Mouse (Mus musculus) heart, adult 8-10 months (tissue): Measurements from ENCODE around the gene Hmox1. TPM values are rescaled to one million over a fixed set of nuclear protein-coding genes. Genes with fewer than 3 reads are reported as not detected.

Experiments used
- DNase-seq: peaks from one replicate; pipeline ENCODE4 v3.0.0; 2022; ENCODE audit warnings: low spot score
- total RNA-seq, 4 experiments: library from RNA; stranded (reverse); gene quantifications; 2 replicates each; pipeline ENCODE4 v1.2.4; 2022

The Hmox1 gene
- 10 to 100 TPM in 1 of 4 experiments, 1 to 10 TPM in 3; 7.7 to 10.2 (median 9.1) TPM for total RNA-seq

DNA sequence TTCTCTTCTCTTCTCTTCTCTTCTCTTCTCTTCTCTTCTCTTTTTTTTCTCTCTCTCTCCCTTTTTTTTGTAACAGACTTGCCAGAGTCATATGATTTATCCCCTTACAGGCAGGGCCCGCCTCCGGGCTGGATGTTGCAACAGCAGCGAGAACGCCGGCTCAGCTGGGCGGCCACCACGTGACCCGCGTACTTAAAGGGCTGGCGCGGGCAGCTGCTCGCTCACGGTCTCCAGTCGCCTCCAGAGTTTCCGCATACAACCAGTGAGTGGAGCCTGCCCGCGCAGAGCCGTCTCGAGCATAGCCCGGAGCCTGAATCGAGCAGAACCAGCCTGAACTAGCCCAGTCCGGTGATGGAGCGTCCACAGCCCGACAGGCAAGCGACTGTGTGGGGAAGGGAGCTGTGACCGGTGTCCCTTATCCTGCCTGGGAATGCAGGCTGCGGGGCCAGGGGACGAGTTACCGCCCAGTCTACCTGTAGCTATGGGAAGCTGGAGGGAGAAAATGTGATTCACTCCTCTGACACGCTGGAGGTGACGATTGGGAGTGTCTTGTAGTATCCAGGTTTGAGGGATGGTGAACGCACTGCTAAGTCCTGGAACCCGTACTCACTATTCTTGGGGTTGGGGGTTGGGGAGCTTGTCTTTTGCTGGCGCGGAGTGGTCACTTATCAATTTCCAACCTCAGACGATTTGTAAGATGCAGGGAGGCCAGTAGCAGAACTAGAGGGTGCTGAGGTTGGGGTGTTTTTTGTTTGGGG, at the start of gene Hmox1:
Gene Hmox1 (plus strand): TSS at position 223 of the 758 bp plus-strand sequence.
- peak; percentile 93 for DNase-seq

DNA sequence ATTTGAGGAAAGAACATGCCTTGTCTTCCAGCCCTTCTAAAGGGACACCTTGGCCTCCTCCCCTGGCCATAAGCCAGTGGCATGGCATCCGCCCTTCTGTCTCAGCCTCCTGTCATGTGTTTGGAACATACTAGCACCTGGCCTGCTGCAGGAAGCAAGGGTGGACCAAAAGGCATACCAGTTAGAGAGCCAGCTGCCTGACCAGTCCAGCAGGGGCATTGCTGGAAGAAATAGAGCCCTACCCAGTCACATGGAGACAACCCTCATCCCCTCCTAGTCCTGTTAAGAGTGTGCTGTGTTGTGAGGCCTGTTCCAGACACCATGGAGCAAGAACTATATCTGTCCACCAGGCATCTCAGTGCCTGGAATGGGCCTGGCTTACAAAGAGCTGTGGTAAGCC, 47.1 kb upstream of the Hmox1 start:
- DNase-seq = no peak

DNA sequence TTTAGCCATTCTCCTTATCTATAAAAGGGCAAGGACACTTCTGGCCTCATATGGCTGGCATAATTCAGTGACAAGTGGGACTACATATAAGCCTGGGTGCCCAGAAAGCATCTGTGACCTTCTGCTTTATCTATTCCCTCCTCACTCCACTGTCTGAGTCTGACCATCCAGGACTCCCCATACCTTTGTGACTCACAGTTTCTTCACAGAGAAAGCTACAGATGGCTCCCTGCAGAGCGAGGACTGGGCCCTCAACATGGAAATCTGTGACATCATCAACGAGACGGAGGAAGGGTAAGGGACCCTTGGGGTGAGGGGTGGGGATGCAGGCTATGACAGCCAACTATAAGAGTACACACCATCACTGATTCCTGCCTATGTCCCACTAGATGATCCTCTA, 45.6 kb upstream of the Hmox1 start:
- no peak for DNase-seq

DNA sequence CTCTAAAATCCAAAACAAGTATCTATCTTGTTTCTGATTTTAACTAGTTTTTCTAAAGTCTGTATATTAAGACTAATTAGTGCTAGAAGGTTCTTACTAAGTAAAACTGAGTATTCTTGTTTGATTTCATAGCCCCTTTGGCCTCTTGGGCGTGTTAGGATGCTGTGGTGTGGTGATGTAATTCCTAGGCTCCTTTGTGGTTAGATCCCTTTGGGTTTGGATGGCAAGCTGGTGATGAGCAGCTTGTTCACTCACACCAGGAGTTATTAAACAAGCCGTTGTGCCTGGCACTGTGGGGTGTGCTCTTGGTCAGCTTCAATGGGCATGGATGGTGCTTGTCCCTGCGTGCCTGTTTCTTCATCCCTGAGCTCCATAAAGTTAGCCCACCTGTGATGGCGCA, 40.1 kb upstream of the Hmox1 start:
- no peak for DNase-seq

DNA sequence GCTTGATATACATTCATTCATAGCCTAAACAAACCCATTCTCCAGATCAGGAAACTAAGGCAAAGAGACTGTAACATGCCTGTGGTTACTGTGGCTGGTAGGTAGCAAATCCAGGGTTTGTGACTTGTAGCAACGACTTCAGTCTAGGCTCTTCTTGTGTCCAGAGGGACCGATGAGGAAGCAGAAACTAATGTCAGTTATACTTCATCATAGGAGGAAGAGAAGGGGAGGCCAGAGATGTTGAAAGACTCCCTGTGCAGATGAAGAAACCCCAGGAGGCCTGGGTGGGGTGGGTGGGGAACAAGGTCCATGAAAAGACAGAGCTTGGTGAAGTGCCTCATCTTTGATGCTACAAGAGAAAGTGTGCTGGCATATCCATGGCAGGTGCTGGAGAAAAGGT, 37.7 kb upstream of the Hmox1 start:
- no peak for DNase-seq

DNA sequence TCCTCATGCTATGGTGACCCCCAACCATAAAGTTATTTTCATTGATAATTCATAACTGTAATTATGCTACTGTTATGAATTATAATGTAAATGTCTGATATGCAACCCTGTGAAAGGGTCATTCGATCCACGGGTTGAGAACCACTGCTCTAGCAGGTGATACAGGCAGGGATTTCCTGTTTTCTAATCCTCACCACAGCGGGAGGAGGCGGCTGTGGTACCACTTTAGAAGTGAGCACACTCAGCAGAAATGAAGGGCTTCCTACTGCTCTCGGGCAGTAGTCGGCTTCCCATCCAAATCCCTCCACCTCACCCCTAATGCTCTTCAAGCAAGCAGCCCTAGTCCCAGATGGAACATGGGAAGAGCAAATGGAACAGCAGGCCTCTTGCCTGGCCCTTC, 33.4 kb upstream of the Hmox1 start:
- no peak for DNase-seq

DNA sequence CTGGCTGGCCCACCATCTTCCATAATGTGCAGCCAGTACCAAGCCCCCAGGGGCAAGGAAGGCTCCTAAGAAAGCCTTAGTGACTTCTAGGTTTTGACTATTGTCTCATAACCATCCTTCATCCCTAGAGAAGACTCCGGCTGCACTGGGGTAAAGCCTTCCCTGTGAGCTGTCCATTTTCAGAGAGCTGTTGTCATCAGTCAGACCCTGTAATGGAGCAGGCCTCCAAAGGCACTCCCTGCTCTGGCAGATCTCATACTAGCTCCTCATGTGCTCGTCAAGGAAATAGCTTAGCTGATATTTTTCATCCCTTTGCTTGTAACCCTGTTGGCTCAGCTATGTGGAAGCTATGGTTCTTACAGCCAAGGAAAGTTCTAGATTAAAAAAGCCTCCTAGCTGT, 32.6 kb upstream of the Hmox1 start:
- DNase-seq = no peak

DNA sequence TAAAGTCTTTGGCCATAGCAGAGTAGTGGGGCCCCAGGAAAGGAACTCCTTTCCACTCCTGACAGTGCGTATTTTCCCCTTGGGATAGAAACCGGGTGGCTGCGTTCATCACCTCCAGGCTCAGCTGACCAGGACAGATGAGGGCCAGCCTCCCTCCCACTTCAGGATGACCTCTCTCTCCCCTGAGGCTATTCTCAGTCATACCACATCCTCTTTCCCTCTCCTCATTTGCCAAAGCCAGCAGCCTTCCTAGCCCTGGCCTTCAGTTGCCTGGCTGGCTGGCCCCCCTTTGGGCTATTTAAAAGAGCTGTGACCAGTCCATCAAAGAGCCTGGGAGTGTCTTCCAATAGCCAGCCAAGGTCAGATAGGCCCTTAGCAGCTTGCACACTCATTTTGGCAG, 30.1 kb upstream of the Hmox1 start:
- DNase-seq = peak; percentile 58

DNA sequence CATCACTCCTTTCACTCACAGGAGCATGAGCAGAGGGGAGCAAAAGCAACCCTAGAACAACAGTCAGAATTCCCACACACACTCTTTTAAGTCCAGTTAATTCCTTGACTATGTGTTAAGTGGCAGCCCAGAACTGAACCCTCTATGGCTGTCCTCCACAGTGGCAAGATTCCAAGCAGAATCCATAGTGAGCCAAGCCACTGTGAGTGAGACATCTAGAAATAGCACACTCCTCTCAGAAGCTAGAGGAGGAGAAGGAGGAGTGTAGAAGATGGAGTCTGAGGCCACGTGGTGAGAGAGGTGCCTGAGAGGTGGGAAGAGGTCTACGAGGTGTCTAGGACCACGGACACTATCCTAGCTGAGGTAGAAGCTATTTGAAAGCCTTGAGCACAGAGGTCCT, 28.6 kb upstream of the Hmox1 start:
- no peak for DNase-seq

DNA sequence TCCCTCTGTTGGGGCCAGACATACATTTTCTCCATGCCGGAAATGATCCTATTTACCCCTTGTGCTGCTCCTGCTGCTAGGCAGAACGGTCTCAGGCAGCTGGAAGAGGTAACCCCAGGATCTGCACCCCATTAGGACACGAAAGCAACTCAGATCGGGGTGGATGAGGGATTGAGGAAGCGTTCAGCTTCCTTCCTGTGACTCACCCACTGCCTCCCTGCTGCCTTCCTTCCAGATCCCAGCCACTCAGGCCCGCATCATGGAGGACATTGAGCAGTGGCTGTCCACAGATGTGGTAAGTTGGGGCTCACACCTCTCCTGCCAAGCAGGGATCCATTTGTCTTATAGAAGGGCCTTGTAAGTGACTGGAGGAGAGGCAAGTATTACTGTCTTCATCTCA, 26.1 kb upstream of the Hmox1 start:
- DNase-seq = no peak

DNA sequence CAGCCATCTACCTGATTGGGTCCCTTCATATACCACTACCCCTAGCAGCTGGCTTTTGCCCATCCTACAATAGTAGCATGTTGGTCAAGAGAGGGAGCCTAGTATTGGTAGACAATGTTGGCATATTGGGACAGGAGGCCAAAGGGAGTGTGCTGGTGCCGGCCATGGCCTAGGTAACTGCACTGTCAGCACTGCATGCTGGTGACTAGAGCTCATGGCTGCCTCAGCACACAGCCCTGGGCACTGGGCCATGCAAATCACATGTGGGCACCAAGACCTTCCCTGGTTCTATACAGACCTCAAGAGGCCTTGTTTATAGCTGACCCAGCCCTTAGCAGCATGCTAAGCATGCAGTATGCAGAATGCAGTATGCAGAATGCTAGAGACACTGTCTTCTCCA, 23.1 kb upstream of the Hmox1 start:
- DNase-seq = no peak

DNA sequence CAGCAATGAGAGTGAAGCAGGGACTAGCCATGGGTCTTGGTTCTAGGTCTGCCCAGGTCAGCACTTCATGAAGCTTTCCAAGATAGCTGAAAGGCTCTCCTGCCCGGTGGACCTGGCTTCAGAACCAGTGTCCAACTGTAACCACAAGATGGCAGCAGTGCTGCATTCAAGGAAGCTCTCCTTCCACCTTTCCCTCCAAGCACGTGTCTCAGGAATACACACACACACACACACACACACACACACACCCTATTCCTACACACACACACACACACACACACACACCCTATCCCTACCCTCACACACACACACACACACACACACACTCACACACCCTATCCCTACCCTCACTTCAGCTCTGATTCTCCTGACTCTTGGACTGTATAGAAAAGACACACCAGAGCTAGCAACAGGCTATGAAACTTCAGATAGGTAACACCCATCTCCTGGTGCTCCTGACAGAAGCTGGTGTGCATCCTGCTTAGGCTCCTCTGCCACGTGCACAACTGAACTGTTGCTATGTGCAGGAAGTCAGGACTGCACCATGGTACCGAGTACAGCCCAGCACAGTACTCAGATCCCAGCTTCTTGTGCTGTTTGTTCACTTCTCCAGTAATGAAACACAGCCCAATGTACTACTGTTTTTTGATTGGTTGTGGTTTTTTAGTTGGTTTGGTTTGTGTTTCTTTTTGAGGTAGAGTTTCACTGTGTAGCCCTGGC, 21.6 kb upstream of the Hmox1 start:
- DNase-seq = peak; percentile 87

DNA sequence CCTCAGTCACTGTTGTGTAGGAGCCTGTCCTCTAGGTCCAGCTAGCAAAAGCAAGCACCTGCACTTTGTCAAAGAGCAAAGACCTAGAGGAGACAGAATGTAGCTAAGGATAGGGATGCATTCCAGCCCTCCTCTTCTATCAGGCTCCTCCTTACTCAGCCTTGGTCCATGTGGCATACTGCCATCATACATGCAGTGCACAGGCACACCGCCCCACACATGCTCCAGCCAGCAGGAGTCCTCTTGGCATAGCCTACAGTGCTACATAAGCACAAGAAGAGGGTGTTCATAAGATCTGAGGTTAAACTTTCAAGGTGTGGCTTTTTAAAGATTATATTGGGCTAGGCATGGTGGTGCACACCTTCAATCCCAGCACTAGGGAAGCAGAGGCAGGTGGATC, 18.5 kb upstream of the Hmox1 start:
- no peak for DNase-seq

DNA sequence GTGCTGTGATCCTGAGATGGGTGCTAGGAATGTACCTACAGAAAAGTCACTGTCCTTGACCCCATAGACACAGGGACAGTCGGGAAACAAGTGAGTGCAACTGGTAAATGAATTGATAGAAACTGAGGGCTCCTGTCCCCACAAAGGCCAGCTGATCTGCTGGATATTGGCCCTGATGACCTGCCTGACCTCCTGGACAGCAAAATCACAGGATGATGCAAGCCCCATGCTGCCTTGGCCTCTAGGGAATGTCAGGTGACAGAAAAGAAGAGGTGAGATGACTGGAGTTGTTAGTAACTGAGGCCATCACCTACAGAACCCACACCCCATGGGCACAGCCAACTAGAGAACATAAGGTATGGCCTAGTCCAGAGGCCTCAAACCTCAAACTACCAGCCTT, 15.2 kb upstream of the Hmox1 start:
- DNase-seq = no peak

DNA sequence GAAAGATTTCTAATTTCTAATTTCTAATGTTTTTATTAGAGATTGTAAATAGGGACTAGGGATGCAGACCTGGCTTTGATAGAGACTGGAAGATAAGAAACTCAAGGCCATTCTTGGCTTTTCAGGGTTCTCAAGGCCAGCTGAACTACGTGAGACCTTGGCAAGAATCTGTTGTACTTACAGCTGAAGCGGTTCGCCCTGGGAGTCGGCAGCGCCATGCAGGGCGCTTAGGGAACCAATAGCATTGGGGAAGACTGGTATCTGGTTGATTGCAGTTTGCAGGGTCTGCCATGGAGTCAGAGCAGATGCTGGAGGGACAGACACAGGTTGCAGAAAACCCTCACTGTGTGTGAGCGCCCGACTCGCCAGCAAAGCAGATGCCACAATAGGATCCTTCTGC, 14.6 kb upstream of the Hmox1 start:
- no peak for DNase-seq

DNA sequence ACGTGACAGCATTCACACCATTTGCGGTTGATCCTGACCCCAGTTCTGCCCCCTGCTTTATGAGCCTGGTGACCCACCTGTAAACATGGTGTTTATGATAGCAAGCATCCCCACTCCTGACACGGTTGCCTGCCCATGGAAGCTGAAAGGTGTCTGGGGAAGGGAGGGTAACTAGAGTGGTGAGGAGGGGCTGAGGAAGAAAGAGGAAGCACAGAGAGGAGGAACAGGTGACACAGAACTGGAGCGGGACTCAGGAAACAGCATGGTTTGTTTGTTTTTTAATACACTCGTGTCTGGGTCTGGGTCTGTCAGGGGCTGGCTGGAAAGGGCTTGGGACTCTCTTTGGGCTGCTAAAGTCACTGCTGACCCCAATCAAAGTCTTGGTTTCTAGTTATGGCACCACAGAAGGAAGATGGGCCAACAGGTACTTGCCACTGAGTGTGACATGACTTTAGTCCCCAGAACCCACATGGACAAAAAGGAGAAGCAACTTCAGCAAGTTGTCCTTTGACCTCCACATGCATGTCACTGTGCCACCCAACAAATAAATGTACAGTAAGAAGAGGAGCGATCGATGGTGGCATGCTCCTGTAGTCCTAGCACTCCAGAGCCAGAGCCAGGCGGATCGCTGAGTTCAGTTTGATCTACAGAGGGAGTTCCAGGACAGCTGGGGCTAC, 11.9 kb upstream of the Hmox1 start:
- DNase-seq = no peak

DNA sequence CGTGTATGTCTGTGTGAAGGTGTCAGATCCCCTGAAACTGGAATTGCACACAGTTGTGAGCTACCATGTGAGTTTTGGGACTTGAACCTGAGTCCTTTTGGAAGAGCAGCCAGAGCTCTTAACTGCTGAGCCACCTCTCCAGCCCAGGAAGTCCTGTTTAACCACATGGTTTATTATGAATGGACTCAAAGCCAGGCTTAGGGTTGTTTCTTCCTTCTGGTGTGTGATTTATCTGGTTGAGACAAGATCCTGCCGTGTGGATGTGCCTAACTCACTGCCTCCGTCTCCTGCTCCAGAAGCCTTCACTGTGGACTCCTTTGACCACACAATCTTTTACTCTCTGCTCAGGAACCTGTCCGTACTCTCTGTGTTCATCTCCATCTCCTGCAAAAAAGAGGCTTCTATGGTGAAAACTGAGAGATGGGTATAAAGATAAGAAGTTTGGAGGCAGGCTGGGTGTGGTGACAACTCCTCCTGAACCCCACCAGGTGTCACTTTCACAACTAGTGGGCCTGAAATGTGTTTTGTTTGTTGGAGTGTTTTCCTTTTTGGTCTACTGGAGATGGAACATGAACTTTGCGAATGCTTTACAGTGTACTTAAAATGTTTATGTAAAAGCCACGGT, 11.1 kb upstream of the Hmox1 start:
- DNase-seq = no peak

DNA sequence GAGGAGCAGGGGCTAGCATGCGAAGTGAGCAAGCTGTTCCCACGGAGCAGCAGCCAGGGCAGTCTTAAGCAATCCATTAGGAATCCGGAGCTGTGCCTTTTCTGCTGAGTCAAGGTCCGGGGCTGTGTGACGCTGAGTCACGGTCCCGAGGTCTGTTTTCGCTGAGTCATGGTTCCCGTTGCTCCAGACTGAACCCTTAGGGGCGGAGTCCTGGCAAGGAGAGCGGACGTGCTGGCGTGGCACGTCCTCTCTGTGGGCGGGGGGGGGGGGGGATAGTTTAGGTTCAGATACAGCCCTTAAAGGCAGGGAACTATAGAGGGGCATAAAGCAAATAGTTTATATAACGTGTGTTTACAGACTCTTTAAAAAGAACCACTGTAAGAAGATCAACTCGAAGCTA, 9.6 kb upstream of the Hmox1 start:
- peak; percentile 97 for DNase-seq

DNA sequence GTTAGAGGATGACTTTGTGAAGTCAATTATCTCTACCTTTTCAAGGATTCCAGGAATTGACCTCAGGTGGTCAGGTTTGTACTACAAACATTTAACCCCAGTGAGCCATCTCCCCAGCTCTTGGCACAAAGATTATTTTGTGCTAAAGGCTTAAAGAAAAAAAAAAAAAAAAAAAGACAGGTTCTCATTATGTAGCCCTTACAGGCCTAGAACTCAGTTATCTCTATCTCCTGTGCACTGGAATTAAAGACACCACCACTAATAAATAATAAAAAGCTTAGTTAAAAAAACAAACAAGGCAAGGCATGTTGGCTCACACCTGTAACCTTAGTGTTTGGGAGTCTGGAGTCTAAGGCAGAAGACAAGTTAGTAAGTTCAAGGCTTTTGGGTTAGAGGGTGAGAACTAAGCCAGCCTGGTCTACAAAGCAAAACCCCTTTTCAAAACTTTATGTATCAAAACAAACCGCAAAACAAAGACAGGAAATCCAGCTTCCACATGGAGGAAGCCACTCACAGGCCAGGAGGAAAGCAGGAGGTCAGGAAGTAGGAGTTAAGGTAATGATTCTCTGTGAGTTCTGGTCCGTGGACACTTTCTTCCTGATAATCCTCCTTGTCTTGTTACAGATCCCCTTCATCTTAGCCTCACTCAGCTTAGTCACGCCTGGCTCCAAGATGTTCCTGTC, 8.9 kb upstream of the Hmox1 start:
- peak; percentile 48 for DNase-seq

DNA sequence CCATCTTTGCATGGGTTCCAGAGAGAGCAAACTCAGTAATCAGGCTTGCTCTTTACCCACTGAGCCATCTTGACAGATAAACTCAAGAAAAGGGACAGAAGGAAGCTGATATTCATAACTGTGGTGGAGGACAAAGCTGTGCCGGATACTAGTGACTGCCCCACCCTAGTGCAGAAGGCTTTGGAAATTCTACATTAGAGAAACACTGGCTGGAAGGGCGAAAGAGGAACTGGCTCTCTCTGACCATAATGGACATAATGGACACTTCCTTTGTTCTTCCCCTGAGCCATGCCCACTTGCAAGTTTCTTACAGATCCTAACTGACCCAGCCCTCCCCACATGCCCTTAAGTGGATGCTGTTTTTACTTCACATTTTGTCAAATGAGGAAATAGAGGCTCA, 7.4 kb upstream of the Hmox1 start:
- DNase-seq = peak; percentile 53

DNA sequence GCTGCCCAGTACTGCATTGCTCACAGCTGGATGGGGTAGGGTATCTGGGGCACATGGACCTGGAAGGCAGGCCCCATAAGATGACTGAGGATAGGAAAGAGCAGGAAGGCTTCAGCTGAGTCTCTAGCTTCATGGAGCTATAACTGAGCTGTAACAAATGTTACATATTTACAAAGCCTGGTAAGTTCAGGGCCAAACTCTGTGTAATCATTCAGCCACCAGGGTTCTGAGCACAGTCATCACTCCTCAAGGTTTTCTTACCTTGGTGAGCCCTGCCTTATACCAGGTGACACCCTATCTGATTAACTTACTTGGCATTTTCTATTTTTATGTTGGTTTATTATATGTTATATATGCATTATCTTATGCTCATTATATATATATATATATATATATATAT, 6.3 kb upstream of the Hmox1 start:
- DNase-seq = no peak
